ENCODE assay signal across 8 mouse cellular contexts in genomic region chr8:75134603-75135391, GRCm38 (mm10). TPM values are rescaled to one million over a fixed set of nuclear protein-coding genes. Genes with fewer than 3 reads are reported as not detected.
A peak's percentile ranks its signal among the peaks of the same experiment; 100 is the strongest.
DNase-seq lines count a peak whose midpoint lies in the region; ATAC-seq and TF ChIP-seq lines count a peak whose summit lies in the region.

No protein-coding gene starts in this region.

- no peak overlapping the region for H3K27ac ChIP-seq in liver, embryonic 11.5 days (ENCODE audit: low read depth, low read length)
- peak overlapping the region; percentile 50; the same call in 1 of the 2 replicates for H3K27ac ChIP-seq in left cerebral cortex, adult 2 months
- H3K27ac ChIP-seq in midbrain, embryonic 15.5 days, result no peak overlapping the region

- no peak overlapping the region for H3K4me2 ChIP-seq in liver, embryonic 11.5 days
- H3K4me2 ChIP-seq in midbrain, embryonic 15.5 days, result no peak overlapping the region

- H3K4me3 ChIP-seq in liver, embryonic 11.5 days (ENCODE audit: low read depth, low read length), result no peak overlapping the region
- H3K4me3 ChIP-seq in left cerebral cortex, adult 2 months, result no peak overlapping the region
- no peak overlapping the region for H3K4me3 ChIP-seq in midbrain, embryonic 15.5 days

- 31% methylated on average over 2 of the region's 2 CpGs for WGBS in liver, embryonic 11.5 days
- 50% methylated on average over 2 of the region's 2 CpGs for WGBS in midbrain, embryonic 15.5 days

- H3K9me3 ChIP-seq in liver, embryonic 11.5 days (ENCODE audit: control insufficient read depth, low read length), result no peaks in the 10 kb centered on the region
- H3K9me3 ChIP-seq in midbrain, embryonic 15.5 days, result no peaks in the 10 kb centered on the region

- H3K4me1 ChIP-seq in liver, embryonic 11.5 days (replicated peaks; ENCODE audit: control insufficient read depth, insufficient read depth, low read length), result peaks cover 23% of the 10 kb centered on the region
- no peaks in the 10 kb centered on the region; the same call in 1 of the 2 replicates for H3K4me1 ChIP-seq in midbrain, embryonic 15.5 days

- no peak for DNase-seq in liver, embryonic 11.5 days (ENCODE audit: low spot score)
- no peak for DNase-seq in liver
- peak; percentile 63 to 70 for DNase-seq in cerebellum, adult 18-20 months
- peak; percentile 52 for DNase-seq in gastrocnemius, postnatal 10 days
- peak; percentile 37 to 51 for DNase-seq in left cerebral cortex, adult 2 months (ENCODE audit: extremely low spot score in 1 of 2, low spot score in 2 of 2)
- DNase-seq in embryo, embryonic 9.5 days (ENCODE audit: extremely low spot score), result no peak

- H3K27me3 ChIP-seq in liver, embryonic 11.5 days (replicated peaks; ENCODE audit: control insufficient read depth, insufficient read depth, low read length), result no peaks in the 10 kb centered on the region
- H3K27me3 ChIP-seq in midbrain, embryonic 15.5 days (replicated peaks), result no peaks in the 10 kb centered on the region

- no peak for TF ChIP-seq CTCF in left cerebral cortex, adult 2 months (IDR thresholded peaks at IDR 0.05)

- H3K36me3 ChIP-seq in liver, embryonic 11.5 days (ENCODE audit: control insufficient read depth, insufficient read depth, low read length), result peaks cover 5% of the 10 kb centered on the region
- no peaks in the 10 kb centered on the region for H3K36me3 ChIP-seq in midbrain, embryonic 15.5 days (replicated peaks)

- intact Hi-C loops in left cerebral cortex, adult 2 months (cut with DNase I), result loop anchor here (1.0 kb wide), 1 partner anchor 17 kb away; no protein-coding TSS in a partner anchor

- no peak overlapping the region for H3K9ac ChIP-seq in liver, embryonic 11.5 days (ENCODE audit: low read depth, low read length)
- H3K9ac ChIP-seq in midbrain, embryonic 15.5 days, result no peak overlapping the region

- ATAC-seq in liver, embryonic 11.5 days (replicated peaks; ENCODE audit: low FRiP score), result peak; percentile 19; the same call in 1 of the 2 replicates
- peak; percentile 18; the same call in 1 of the 2 replicates for ATAC-seq in midbrain, embryonic 15.5 days (replicated peaks)
- no peak for ATAC-seq in inflammation-experienced regulatory T-cells, adult 6 months

RNA-seq across cellular contexts. Expression of gene Mcm5, which starts 25.4 kb away (rescaled TPM):
- 278 and 324 TPM in 2 replicates for polyA plus RNA-seq in liver, embryonic 11.5 days (2014; fragmentation: Nextera tagmentation; extraction: Ambion mirVana)
- 10 to 100 TPM; 11.9 to 15.5 TPM for total RNA-seq in gastrocnemius, postnatal 10 days (2021)
- total RNA-seq in left cerebral cortex, adult 2 months (2021), result 1 to 10 TPM; 7.4 to 7.6 TPM
- polyA plus RNA-seq in midbrain, embryonic 15.5 days (2015; fragmentation: Nextera tagmentation; extraction: Ambion mirVana), result 34.0 and 34.2 TPM in 2 replicates
- 10 to 100 TPM; 32.1 to 95.9 (median 36.2) TPM for polyA plus RNA-seq in inflammation-experienced regulatory T-cells, adult 6 months (2017; shearing (Covaris generic))

RNA-seq across cellular contexts. Expression of gene Hmox1, which starts 41.4 kb away (rescaled TPM):
- 80.3 and 95.8 TPM in 2 replicates for polyA plus RNA-seq in liver, embryonic 11.5 days (2014; fragmentation: Nextera tagmentation; extraction: Ambion mirVana)
- 10 to 100 TPM; 14.8 to 24.3 TPM for total RNA-seq in gastrocnemius, postnatal 10 days (2021)
- total RNA-seq in left cerebral cortex, adult 2 months (2021), result 1 to 10 TPM; 3.9 to 5.2 TPM
- polyA plus RNA-seq in midbrain, embryonic 15.5 days (2015; fragmentation: Nextera tagmentation; extraction: Ambion mirVana), result 11.6 and 14.2 TPM in 2 replicates
- polyA plus RNA-seq in inflammation-experienced regulatory T-cells, adult 6 months (2017; shearing (Covaris generic)), result 1 to 10 TPM; 6.3 to 8.2 (median 7.8) TPM

Comparison
In these comparisons a context has a peak if more than half of its experiments do, and no peak if none do; other contexts are left out.
1. DNase-seq: peak in cerebellum, adult 18-20 months (2 of 2), gastrocnemius, postnatal 10 days (single experiment) and left cerebral cortex, adult 2 months (2 of 2); none in liver, embryonic 11.5 days (single experiment), liver (single experiment) and embryo, embryonic 9.5 days (single experiment).